Mouse (Mus musculus) ES-Bruce4 (cell line): ENCODE data around the gene Fbxo47.

ENCODE experiments used
- CTCF ChIP-seq: IDR thresholded peaks from one replicate; pipeline ENCODE4 v1.8.1; 2011; ENCODE audit warnings: low read depth, low read length
- EP300 ChIP-seq: IDR thresholded peaks from 2 replicates; pipeline ENCODE4 v1.6.1; 2011; ENCODE audit warnings: low read depth, low read length; ENCODE audit not compliant: insufficient read depth
- POLR2A ChIP-seq: IDR thresholded peaks from one replicate; pipeline ENCODE4 v1.8.1; 2011; ENCODE audit warnings: low read length; ENCODE audit not compliant: insufficient read depth

GRCm38 (mm10) chr11:97815736-97816135 lies 68.2 kb downstream of the Fbxo47 start:
- TF ChIP-seq POLR2A = no peak
- no peak for TF ChIP-seq CTCF
- 0 out of 2 replicates have a peak, but pooled peaks have one; percentile 42 for TF ChIP-seq EP300
